Comparison of ENCODE assay signal across 8 mouse cellular contexts in the genomic region with DNA sequence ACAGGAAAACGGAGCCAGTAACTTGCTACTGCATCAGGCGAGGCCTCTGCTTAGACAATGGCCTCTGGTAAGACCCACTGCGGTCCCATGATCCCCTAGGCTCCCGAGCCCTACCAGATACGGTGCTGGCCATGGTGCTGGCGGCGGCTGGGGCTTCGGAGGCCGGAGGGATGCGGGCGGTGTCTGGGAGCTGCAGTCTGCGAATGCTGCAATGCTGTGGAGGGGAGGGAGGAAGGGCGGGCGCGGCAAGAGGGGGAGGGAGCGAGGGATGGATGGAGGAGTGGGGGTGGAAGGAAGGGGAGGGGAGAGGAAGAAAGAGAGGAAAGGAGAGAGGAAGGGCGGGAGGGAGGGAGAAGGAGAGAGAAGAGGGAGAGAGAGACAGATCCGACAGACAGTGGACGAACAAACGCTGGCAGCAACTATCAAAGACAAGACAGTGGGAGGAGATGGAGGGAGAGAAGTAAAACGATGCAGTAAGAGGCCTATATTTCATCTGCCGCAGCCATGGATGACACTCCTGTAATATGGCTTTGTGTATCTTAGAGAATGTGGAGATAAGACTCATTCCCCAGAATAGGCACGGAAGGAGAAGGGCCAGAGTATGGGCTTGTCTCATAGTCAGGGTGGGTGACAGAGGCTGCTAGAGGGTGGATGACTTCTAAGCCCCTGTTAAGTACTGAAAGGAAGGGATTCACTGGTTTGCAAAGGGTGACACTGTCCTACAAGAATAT. TPM values are rescaled to one million over a fixed set of nuclear protein-coding genes. Genes with fewer than 3 reads are reported as not detected.
A peak's percentile ranks its signal among the peaks of the same experiment; 100 is the strongest.
DNase-seq lines count a peak whose midpoint lies in the region; ATAC-seq and TF ChIP-seq lines count a peak whose summit lies in the region.

Stmn3 (minus strand) TSS at position 421 of the 731 bp plus-strand sequence.

- WGBS in embryonic facial prominence, embryonic 14.5 days: 6% methylated on average over 23 of the region's 23 CpGs
- 7% methylated on average over 23 of the region's 23 CpGs for WGBS in liver, postnatal 0 days (ENCODE audit: insufficient replicate concordance)

- intact Hi-C loops in heart, postnatal 10 days (cut with DNase I): no loop called here

- peak; percentile 85 for ATAC-seq in embryonic facial prominence, embryonic 14.5 days (ENCODE audit: low read depth)
- ATAC-seq in liver, postnatal 0 days: peak; percentile 45; the same call in 1 of the 2 replicates

- peaks cover 4% of the 10 kb centered on the region; the same call in 1 of the 2 replicates for H3K4me1 ChIP-seq in embryonic facial prominence, embryonic 14.5 days (ENCODE audit: control insufficient read depth, insufficient read depth, low read length)
- peaks cover 8% of the 10 kb centered on the region; the same call in 1 of the 2 replicates for H3K4me1 ChIP-seq in liver, postnatal 0 days (ENCODE audit: insufficient read depth)

- no peak for TF ChIP-seq EP300 in liver, postnatal 0 days (IDR thresholded peaks at IDR 0.05; ENCODE audit: low read depth)

- no peak within 1 kb of the TSS; the same call in 1 of the 2 replicates for H3K27ac ChIP-seq in embryonic facial prominence, embryonic 14.5 days (replicated peaks; ENCODE audit: low read depth, low read length)
- no peak within 1 kb of the TSS for H3K27ac ChIP-seq in liver, postnatal 0 days (ENCODE audit: low read depth)

- no peak for TF ChIP-seq CTCF in liver, postnatal 0 days (IDR thresholded peaks at IDR 0.05; ENCODE audit: low read depth)

- no peaks in the 10 kb centered on the region for H3K36me3 ChIP-seq in embryonic facial prominence, embryonic 14.5 days (ENCODE audit: control insufficient read depth, insufficient read depth, low read length)
- H3K36me3 ChIP-seq in liver, postnatal 0 days (replicated peaks; ENCODE audit: insufficient read depth, low read length): no peaks in the 10 kb centered on the region

- peaks cover 35% of the 10 kb centered on the region for H3K27me3 ChIP-seq in embryonic facial prominence, embryonic 14.5 days (replicated peaks; ENCODE audit: control insufficient read depth, insufficient read depth, low read length)
- H3K27me3 ChIP-seq in liver, postnatal 0 days (ENCODE audit: insufficient read depth, low read length): peaks cover 34% of the 10 kb centered on the region

- H3K4me3 ChIP-seq in embryonic facial prominence, embryonic 14.5 days (ENCODE audit: low read depth, low read length): peak within 1 kb of the TSS; percentile 27
- H3K4me3 ChIP-seq in liver, postnatal 0 days (ENCODE audit: low read depth, low read length): no peak within 1 kb of the TSS

- H3K9ac ChIP-seq in embryonic facial prominence, embryonic 14.5 days (ENCODE audit: low read depth, low read length): peak within 1 kb of the TSS; percentile 42; the same call in 1 of the 2 replicates
- H3K9ac ChIP-seq in liver, postnatal 0 days (replicated peaks): no peak within 1 kb of the TSS

- no peaks in the 10 kb centered on the region for H3K9me3 ChIP-seq in embryonic facial prominence, embryonic 14.5 days (ENCODE audit: control insufficient read depth, low read length)
- H3K9me3 ChIP-seq in liver, postnatal 0 days (ENCODE audit: low read length): no peaks in the 10 kb centered on the region

- peak within 1 kb of the TSS; percentile 46 for H3K4me2 ChIP-seq in embryonic facial prominence, embryonic 14.5 days (ENCODE audit: low read depth, low read length)
- H3K4me2 ChIP-seq in liver, postnatal 0 days (ENCODE audit: low read depth, low read length): no peak within 1 kb of the TSS; the same call in 1 of the 2 replicates

- peak; percentile 11 for DNase-seq in NIH3T3 (ENCODE audit: low read depth)
- peak; percentile 53 to 55 for DNase-seq in adrenal gland, postnatal 4 days (ENCODE audit: low spot score in 2 of 2)
- peak; percentile 68 for DNase-seq in embryonic facial prominence, embryonic 14.5 days (ENCODE audit: low spot score)
- DNase-seq in heart, postnatal 10 days: peak; percentile 76 to 82
- peak; percentile 66 to 75 for DNase-seq in layer of hippocampus, adult 18-20 months (ENCODE audit: low spot score in 2 of 2)
- DNase-seq in liver, postnatal 0 days: peak; percentile 56
- DNase-seq in ovary, postnatal 36 days (ENCODE audit: low spot score): peak; percentile 66
- DNase-seq in spleen, postnatal 36 days (ENCODE audit: low spot score in 2 of 2): no peak

RNA-seq across cellular contexts. Expression of gene Stmn3, which starts in this region (rescaled TPM):
- 10 to 100 TPM; 32.2 to 45.5 TPM for total RNA-seq in adrenal gland, postnatal 4 days (2021)
- polyA plus RNA-seq in embryonic facial prominence, embryonic 14.5 days (2014; fragmentation: Nextera tagmentation; extraction: Ambion mirVana): 69.4 and 72.7 TPM in 2 replicates
- total RNA-seq in heart, postnatal 10 days (2021): under 1 TPM in 1 of 2 experiments, not detected in 1; 0.37 TPM
- total RNA-seq in layer of hippocampus, adult 18-20 months (2021): 100 to 1,000 TPM; 560 to 580 TPM
- polyA plus RNA-seq in liver, postnatal 0 days (2015; fragmentation: Nextera tagmentation; extraction: Ambion mirVana): 0.19 TPM in 1 of 2 replicates, not detected in the other

Comparison
In these comparisons a context has a peak if more than half of its experiments do, and no peak if none do; other contexts are left out.
1. RNA of gene Stmn3 (total RNA-seq): 560 to 580 TPM in layer of hippocampus, adult 18-20 months and 32.2 to 45.5 TPM in adrenal gland, postnatal 4 days; 0.37 TPM in heart, postnatal 10 days; every median in the first group is over 10 times any median in the second.
2. RNA of gene Stmn3 (total RNA-seq): 560 to 580 TPM in layer of hippocampus, adult 18-20 months; 32.2 to 45.5 TPM in adrenal gland, postnatal 4 days; every median in the first group is over 10 times any median in the second.
3. RNA of gene Stmn3 (polyA plus RNA-seq): 69.4 to 72.7 TPM in embryonic facial prominence, embryonic 14.5 days; 0.19 TPM in liver, postnatal 0 days; every median in the first group is over 10 times any median in the second.
4. Peak in DNase-seq in heart, postnatal 10 days; RNA of the gene not detected or under 1 TPM.
5. Peak in DNase-seq and ATAC-seq in liver, postnatal 0 days; RNA of the gene not detected or under 1 TPM.
6. DNase-seq: peak in NIH3T3 (single experiment), adrenal gland, postnatal 4 days (2 of 2), embryonic facial prominence, embryonic 14.5 days (single experiment), layer of hippocampus, adult 18-20 months (2 of 2) and ovary, postnatal 36 days (single experiment); none in spleen, postnatal 36 days (0 of 2).